7 mouse cellular contexts compared by ENCODE assay signal in the genomic region with DNA sequence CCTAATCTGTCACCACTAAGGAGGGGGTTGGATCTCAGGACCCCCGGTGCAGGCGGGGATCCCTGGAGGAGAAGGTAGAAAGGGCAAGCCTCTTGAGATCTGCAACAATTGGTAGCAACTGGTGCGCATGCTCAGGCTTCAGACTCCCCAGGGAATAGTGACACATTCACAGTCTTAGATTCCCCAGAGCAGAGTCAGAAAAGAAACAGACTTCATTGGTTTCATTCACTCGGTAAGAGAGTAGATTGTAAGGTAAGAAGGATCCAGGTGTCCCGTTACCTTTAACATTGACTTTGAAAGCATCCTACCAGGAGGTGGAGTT. TPM values are rescaled to one million over a fixed set of nuclear protein-coding genes. Genes with fewer than 3 reads are reported as not detected.
A peak's percentile ranks its signal among the peaks of the same experiment; 100 is the strongest.
DNase-seq lines count a peak whose midpoint lies in the region; ATAC-seq and TF ChIP-seq lines count a peak whose summit lies in the region.

No protein-coding gene starts in this region.

- no peak for DNase-seq in spleen, adult 2 months (ENCODE audit: low read depth in 1 of 2, low spot score in 2 of 2)
- no peak for DNase-seq in spleen, adult 18-20 months
- DNase-seq in embryo, embryonic 10.5 days (ENCODE audit: low spot score): peak; percentile 78
- DNase-seq in limb, embryonic 11.5 days (ENCODE audit: low spot score): no peak
- DNase-seq in urinary bladder, postnatal 14 days (ENCODE audit: low spot score): no peak

- H3K9me3 ChIP-seq in hindbrain, embryonic 13.5 days: no peaks in the 10 kb centered on the region
- H3K9me3 ChIP-seq in limb, embryonic 11.5 days (ENCODE audit: control insufficient read depth, low read length): no peaks in the 10 kb centered on the region

- peak overlapping the region; percentile 93 for H3K4me2 ChIP-seq in hindbrain, embryonic 13.5 days
- H3K4me2 ChIP-seq in limb, embryonic 11.5 days (ENCODE audit: low read depth, severe bottlenecking): peak overlapping the region; percentile 88

- no peaks in the 10 kb centered on the region for H3K4me1 ChIP-seq in spleen, adult 2 months (ENCODE audit: control insufficient read depth, insufficient read depth, insufficient read length)
- H3K4me1 ChIP-seq in hindbrain, embryonic 13.5 days (replicated peaks): peaks cover 21% of the 10 kb centered on the region
- no peaks in the 10 kb centered on the region for H3K4me1 ChIP-seq in limb, embryonic 11.5 days (ENCODE audit: control insufficient read depth, insufficient read depth, low read length)
- peaks cover 17% of the 10 kb centered on the region for H3K4me1 ChIP-seq in olfactory bulb, adult 2 months (ENCODE audit: control insufficient read depth, insufficient read depth, low read length)

- peak overlapping the region; percentile 74 for H3K9ac ChIP-seq in hindbrain, embryonic 13.5 days
- H3K9ac ChIP-seq in limb, embryonic 11.5 days (ENCODE audit: low read length): peak overlapping the region; percentile 45; the same call in 1 of the 2 replicates

- H3K27me3 ChIP-seq in spleen, adult 2 months (ENCODE audit: control insufficient read depth, insufficient read depth, low read length): 0 out of 2 replicates have a peak, but pooled peaks cover 3% of the 10 kb centered on the region
- H3K27me3 ChIP-seq in hindbrain, embryonic 13.5 days: peaks cover 17% of the 10 kb centered on the region
- peaks cover 14% of the 10 kb centered on the region for H3K27me3 ChIP-seq in limb, embryonic 11.5 days (ENCODE audit: control insufficient read depth, insufficient read depth, low read length)

- ATAC-seq in hindbrain, embryonic 13.5 days (ENCODE audit: low FRiP score): peak; percentile 77
- ATAC-seq in limb, embryonic 11.5 days (ENCODE audit: insufficient number of reproducible peaks, low FRiP score, low TSS enrichment, low read depth): 0 out of 2 replicates have a peak, but pooled peaks have one; percentile 49

- H3K27ac ChIP-seq in spleen, adult 2 months (ENCODE audit: insufficient read depth, low read length): no peak overlapping the region
- H3K27ac ChIP-seq in hindbrain, embryonic 13.5 days: peak overlapping the region; percentile 78
- H3K27ac ChIP-seq in limb, embryonic 11.5 days (replicated peaks; ENCODE audit: low read depth, low read length): no peak overlapping the region
- H3K27ac ChIP-seq in olfactory bulb, adult 2 months (ENCODE audit: insufficient read depth, low read depth, low read length): no peak overlapping the region

- 5% methylated on average over 5 of the region's 5 CpGs for WGBS in spleen, adult 2 months
- under 1% methylated on average over 5 of the region's 5 CpGs for WGBS in hindbrain, embryonic 13.5 days
- 1% methylated on average over 5 of the region's 5 CpGs for WGBS in limb, embryonic 11.5 days
- 1% methylated on average over 5 of the region's 5 CpGs for WGBS in olfactory bulb, adult 2 months

- no peaks in the 10 kb centered on the region for H3K36me3 ChIP-seq in spleen, adult 2 months (ENCODE audit: control insufficient read depth, insufficient read depth, low read length)
- no peaks in the 10 kb centered on the region for H3K36me3 ChIP-seq in hindbrain, embryonic 13.5 days
- no peaks in the 10 kb centered on the region for H3K36me3 ChIP-seq in limb, embryonic 11.5 days (ENCODE audit: control insufficient read depth, insufficient read depth, low read length)

- TF ChIP-seq CTCF in spleen, adult 2 months (IDR thresholded peaks at IDR 0.05; ENCODE audit: extremely low read depth, insufficient read depth, insufficient read length, insufficient replicate concordance): no peak
- no peak for TF ChIP-seq CTCF in olfactory bulb, adult 2 months (IDR thresholded peaks at IDR 0.05; ENCODE audit: insufficient read depth, low read depth, low read length)

- H3K4me3 ChIP-seq in spleen, adult 2 months (ENCODE audit: extremely low read depth, insufficient read depth, insufficient read length): peak overlapping the region; percentile 38; the same call in 1 of the 2 replicates
- peak overlapping the region; percentile 62 for H3K4me3 ChIP-seq in hindbrain, embryonic 13.5 days
- peak overlapping the region; percentile 45 for H3K4me3 ChIP-seq in limb, embryonic 11.5 days (ENCODE audit: low read depth, low read length)
- peak overlapping the region; percentile 60 for H3K4me3 ChIP-seq in olfactory bulb, adult 2 months (ENCODE audit: insufficient read depth, low read depth, low read length)

- no peak for TF ChIP-seq POLR2A in spleen, adult 2 months (IDR thresholded peaks at IDR 0.05; ENCODE audit: low read depth, low read length)
- no peak for TF ChIP-seq POLR2A in olfactory bulb, adult 2 months (IDR thresholded peaks at IDR 0.05; ENCODE audit: insufficient read depth, low read depth, low read length)

RNA-seq across cellular contexts. Expression of a gene that starts 0.3 kb away (rescaled TPM):
- polyA plus RNA-seq in spleen, adult 2 months (2012; rRNA removed): 0.07 TPM in 1 of 2 replicates, not detected in the other
- 5.4 and 6.7 TPM in 2 replicates for polyA plus RNA-seq in hindbrain, embryonic 13.5 days (2015; fragmentation: Nextera tagmentation; extraction: Ambion mirVana)
- 0.10 and 0.29 TPM in 2 replicates for polyA plus RNA-seq in limb, embryonic 11.5 days (2014; fragmentation: Nextera tagmentation; extraction: Ambion mirVana)
- not detected in 2 replicates for polyA plus RNA-seq in olfactory bulb, adult 2 months (2012; ENCODE audit: insufficient read depth, insufficient read length, low replicate concordance, missing spikeins)
